Mouse (Mus musculus): ENCODE results near the gene Gdf15.

- no peak for TF ChIP-seq EP300 (IDR thresholded peaks at IDR 0.05; ENCODE audit: low read depth)
- TF ChIP-seq CTCF (IDR thresholded peaks at IDR 0.05; ENCODE audit: low read depth), result no peak
Measured at GRCm38 (mm10) chr8:70594621-70595564, 37.4 kb downstream of the Gdf15 start.
